Mouse (Mus musculus) bone marrow macrophage, adult 2 months (primary cell): ENCODE data around the gene Krt88.

ENCODE experiments used
- CTCF ChIP-seq: IDR thresholded peaks from 2 replicates; pipeline ENCODE4 v1.5.1; 2012; ENCODE audit warnings: low read depth, mild to moderate bottlenecking, low read length, moderate library complexity
- POLR2A ChIP-seq: IDR thresholded peaks from 2 replicates; pipeline ENCODE4 v1.6.1; 2012; ENCODE audit warnings: mild to moderate bottlenecking, low read depth, low read length, borderline replicate concordance

GRCm38 (mm10) chr15:101436611-101437010 is 10.9 kb upstream of the Krt88 start:
- TF ChIP-seq CTCF (no peak), POLR2A (no peak)
